Mouse (Mus musculus): ENCODE measurements around the gene Trappc2l. TPM values are rescaled to one million over a fixed set of nuclear protein-coding genes. Genes with fewer than 3 reads are reported as not detected.

Gene Trappc2l
- polyA plus RNA-seq (2012; rRNA removed; ENCODE audit: low replicate concordance): 120 and 189 TPM in 2 replicates

DNA sequence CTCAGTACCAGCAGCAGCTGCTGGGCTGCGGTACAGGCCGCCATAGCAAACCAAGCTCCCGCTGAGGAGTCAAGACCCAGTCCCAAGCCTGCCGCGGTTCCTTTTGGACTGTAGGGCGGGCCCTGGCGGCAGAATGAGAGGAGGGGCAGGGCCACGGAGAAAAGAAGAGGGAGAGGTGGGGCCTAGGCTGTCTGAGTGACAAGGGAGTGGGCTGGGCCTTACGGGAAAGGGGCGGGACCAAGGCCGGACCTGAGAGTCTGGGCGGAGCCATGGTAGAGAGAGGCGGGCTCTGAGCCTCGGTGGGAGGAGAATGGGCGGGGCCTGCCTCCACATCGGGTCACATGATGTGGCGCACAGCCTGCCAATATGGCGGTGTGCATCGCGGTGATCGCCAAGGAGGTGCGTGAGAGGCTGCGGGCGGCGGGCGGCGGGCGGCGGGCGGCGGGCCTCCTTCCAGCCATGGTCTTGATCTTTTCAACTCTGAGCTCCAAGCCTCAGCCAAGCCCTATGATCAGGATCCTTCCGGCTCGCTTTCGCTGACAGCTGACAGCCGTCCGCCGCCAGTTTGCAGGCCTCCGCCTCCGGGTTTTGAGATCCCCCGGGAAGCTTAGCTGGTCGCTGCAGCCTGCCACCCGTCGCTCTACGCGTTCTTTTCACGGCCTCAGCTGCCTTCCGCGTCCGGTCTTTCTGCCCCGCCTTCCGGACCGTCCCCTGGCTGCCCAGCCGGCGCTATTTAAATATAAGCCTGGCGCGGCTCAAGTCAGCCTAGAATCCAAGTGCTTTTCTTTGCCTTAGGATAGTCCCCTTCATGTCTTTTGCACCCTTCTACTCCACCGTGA, at the start of gene Trappc2l, which contains the start of gene Galns:
Gene Trappc2l, plus strand, starts transcription at position 346 of the 839 bp plus-strand sequence.
Gene Galns, minus strand, starts transcription at position 169 of the 839 bp plus-strand sequence.

DNA sequence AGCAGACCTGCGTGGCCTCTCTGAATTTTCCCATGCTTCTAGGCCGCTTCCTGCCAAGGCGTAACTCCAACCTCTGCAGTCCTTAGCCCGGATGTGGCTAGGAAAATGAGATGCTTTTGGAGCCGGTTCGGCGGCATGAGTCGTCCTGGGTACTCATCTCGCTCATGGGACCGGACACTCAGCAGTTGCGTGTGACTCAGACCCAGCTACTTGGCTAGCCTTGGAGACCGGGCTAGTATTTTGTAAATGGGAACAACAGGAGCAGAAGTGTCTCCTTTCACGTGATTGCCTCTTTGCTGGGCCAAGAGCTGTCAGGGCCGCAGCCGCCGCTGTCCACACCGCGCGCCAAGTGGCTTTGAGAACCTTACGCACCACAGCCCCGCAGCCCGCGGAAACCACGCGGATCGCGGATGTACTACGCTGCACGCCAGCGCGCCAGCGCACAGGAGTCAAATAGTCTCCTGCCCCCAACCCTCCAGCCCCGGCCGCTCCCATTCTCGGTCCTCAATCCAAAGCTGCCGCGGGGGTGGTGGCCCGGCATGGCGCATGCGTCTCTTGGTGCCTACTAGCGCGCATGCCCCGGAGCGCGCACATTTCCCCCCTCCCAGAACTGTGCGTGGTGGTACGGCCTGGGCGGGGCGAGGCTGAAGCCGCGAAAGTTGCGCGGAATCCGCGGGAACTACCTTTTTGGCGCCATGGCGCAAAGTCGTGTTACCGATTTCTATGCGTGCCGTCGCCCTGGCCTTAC, 43.9 kb upstream of the Trappc2l start, which contains the start of gene Cdt1:
Gene Cdt1, plus strand, starts transcription at position 655 of the 748 bp plus-strand sequence.

GRCm38 (mm10) chr8:122576648-122577022, 34.8 kb upstream of the Trappc2l start, which contains the start of gene Aprt:
Aprt (minus strand) TSS chr8:122576909.

GRCm38 (mm10) chr8:122622727-122623126, 11.3 kb downstream of the Trappc2l start, which contains the start of gene Pabpn1l:
Pabpn1l (minus strand) TSS chr8:122622739.

Other genes starting within 250 kb of the Trappc2l start
- gene Zc3h18, start 235.0 kb upstream of the Trappc2l start, polyA plus RNA-seq (2012; rRNA removed; ENCODE audit: low replicate concordance): 19.4 and 33.3 TPM in 2 replicates
- 0.24 and 0.84 TPM in 2 replicates for gene Il17c, start 189.6 kb upstream of the Trappc2l start, polyA plus RNA-seq (2012; rRNA removed; ENCODE audit: low replicate concordance)
- gene Cyba, start 178.7 kb upstream of the Trappc2l start, polyA plus RNA-seq (2012; rRNA removed; ENCODE audit: low replicate concordance): 239 and 467 TPM in 2 replicates
- 34.7 and 40.7 TPM in 2 replicates for gene Mvd, start 168.2 kb upstream of the Trappc2l start, polyA plus RNA-seq (2012; rRNA removed; ENCODE audit: low replicate concordance)
- gene Snai3, start 150.9 kb upstream of the Trappc2l start, polyA plus RNA-seq (2012; rRNA removed; ENCODE audit: low replicate concordance): 7.1 and 8.1 TPM in 2 replicates
- gene Rnf166, start 135.6 kb upstream of the Trappc2l start, polyA plus RNA-seq (2012; rRNA removed; ENCODE audit: low replicate concordance): 114 and 121 TPM in 2 replicates
- 28.3 and 43.6 TPM in 2 replicates for gene Ctu2, start 135.5 kb upstream of the Trappc2l start, polyA plus RNA-seq (2012; rRNA removed; ENCODE audit: low replicate concordance)
- 119 and 150 TPM in 2 replicates for gene Piezo1, start 60.3 kb upstream of the Trappc2l start, polyA plus RNA-seq (2012; rRNA removed; ENCODE audit: low replicate concordance)
- 15.1 and 45.5 TPM in 2 replicates for gene Cdt1, start 43.6 kb upstream of the Trappc2l start, polyA plus RNA-seq (2012; rRNA removed; ENCODE audit: low replicate concordance)
- 101 and 127 TPM in 2 replicates for gene Aprt, start 34.7 kb upstream of the Trappc2l start, polyA plus RNA-seq (2012; rRNA removed; ENCODE audit: low replicate concordance)
- gene Galns, start 177 bp upstream of the Trappc2l start, polyA plus RNA-seq (2012; rRNA removed; ENCODE audit: low replicate concordance): 14.4 and 14.9 TPM in 2 replicates
- not detected in 2 replicates for gene Pabpn1l, start 11.1 kb downstream of the Trappc2l start, polyA plus RNA-seq (2012; rRNA removed; ENCODE audit: low replicate concordance)
- 15.8 and 24.7 TPM in 2 replicates for gene Cbfa2t3, start 87.5 kb downstream of the Trappc2l start, polyA plus RNA-seq (2012; rRNA removed; ENCODE audit: low replicate concordance)
- 34.4 and 36.2 TPM in 2 replicates for gene Acsf3, start 163.8 kb downstream of the Trappc2l start, polyA plus RNA-seq (2012; rRNA removed; ENCODE audit: low replicate concordance)
- gene Cdh15, start 236.3 kb downstream of the Trappc2l start, polyA plus RNA-seq (2012; rRNA removed; ENCODE audit: low replicate concordance): 2.4 TPM in 1 of 2 replicates, not detected in the other